Mouse (Mus musculus) hindbrain, embryonic 12.5 days (tissue): ENCODE data around the gene Btg3. TPM values are rescaled to one million over a fixed set of nuclear protein-coding genes. Genes with fewer than 3 reads are reported as not detected.
A peak's percentile ranks its signal among the peaks of the same experiment; 100 is the strongest.

Experiments
- ATAC-seq: fragments of 200-750 bp; cut with Nextera tagmentation; 2 replicates; pipeline ENCODE4 v1.8.0; 2017; ENCODE audit warnings: moderate TSS enrichment; ENCODE audit not compliant: low FRiP score
- H3K27ac ChIP-seq: fragments of 300-500 bp; sonication (generic); 2 replicates; pipeline ENCODE4 v1.5.1; 2016; ENCODE audit warnings: mild to moderate bottlenecking
- H3K27me3 ChIP-seq: fragments of 300-500 bp; sonication (generic); 2 replicates; pipeline ENCODE4 v1.6.1; 2016; ENCODE audit warnings: mild to moderate bottlenecking
- H3K36me3 ChIP-seq: fragments of 300-500 bp; sonication (generic); 2 replicates; pipeline ENCODE4 v1.6.1; 2016; ENCODE audit warnings: mild to moderate bottlenecking
- H3K4me1 ChIP-seq: fragments of 300-500 bp; sonication (generic); 2 replicates; pipeline ENCODE4 v1.6.1; 2016
- H3K4me2 ChIP-seq: fragments of 300-500 bp; sonication (generic); replicated peaks from 2 replicates; pipeline ENCODE4 v1.6.1; 2016; ENCODE audit warnings: mild to moderate bottlenecking
- H3K4me3 ChIP-seq: fragments of 300-500 bp; sonication (generic); 2 replicates; pipeline ENCODE4 v1.5.1; 2016; ENCODE audit warnings: mild to moderate bottlenecking
- H3K9ac ChIP-seq: fragments of 300-500 bp; sonication (generic); 2 replicates; pipeline ENCODE4 v1.6.1; 2016; ENCODE audit warnings: mild to moderate bottlenecking, moderate library complexity
- H3K9me3 ChIP-seq: fragments of 300-500 bp; sonication (generic); replicated peaks from 2 replicates; pipeline ENCODE4 v1.6.1; 2016; ENCODE audit warnings: mild to moderate bottlenecking
- WGBS: fragments of 180-500 bp; shearing (Covaris S2); methylation state at CpG from one replicate; pipeline ENCODE4 v1.1.7; 2016; 5-methylcytosine and 5-hydroxymethylcytosine counted together
- polyA plus RNA-seq: library from polyadenylated mRNA; unstranded; fragments of >200 nt; fragmentation: Nextera tagmentation; extraction: Ambion mirVana; gene quantifications from 2 replicates; pipeline ENCODE4 v1.2.1, GENCODE M21; 2016

Gene Btg3
- polyA plus RNA-seq, 1 experiment from 2014 or later = 41.6 TPM

GRCm38 (mm10) chr16:78341356-78341755 lies 35.6 kb downstream of the Btg3 start:
- Histone ChIP-seq H3K27ac (no peak overlapping the region), H3K4me1 (no peaks in the 10 kb centered on the region), H3K4me2 (no peak overlapping the region), H3K27me3 (no peaks in the 10 kb centered on the region), H3K9ac (no peak overlapping the region), H3K4me3 (no peak overlapping the region), H3K36me3 (0 out of 2 replicates have a peak, but pooled peaks cover 10% of the 10 kb centered on the region), H3K9me3 (no peaks in the 10 kb centered on the region)
- 63% methylated on average over 4 of the region's 4 CpGs for WGBS
- ATAC-seq = no peak

- no peaks in the 10 kb centered on the region for H3K9me3 ChIP-seq
- H3K27ac ChIP-seq = no peak overlapping the region
- ATAC-seq = no peak
- H3K4me1 ChIP-seq = no peaks in the 10 kb centered on the region
- 71% methylated on average over 8 of the region's 8 CpGs for WGBS
- H3K36me3 ChIP-seq = peaks cover 48% of the 10 kb centered on the region
- H3K4me3 ChIP-seq = no peak overlapping the region
- no peaks in the 10 kb centered on the region for H3K27me3 ChIP-seq
- H3K4me2 ChIP-seq = no peak overlapping the region
- no peak overlapping the region for H3K9ac ChIP-seq
Observed at GRCm38 (mm10) chr16:78337226-78337625, 39.8 kb downstream of the Btg3 start.

GRCm38 (mm10) chr16:78327999-78328398 lies 49.0 kb downstream of the Btg3 start:
- H3K27me3 ChIP-seq = no peaks in the 10 kb centered on the region
- no peak overlapping the region for H3K4me3 ChIP-seq
- H3K9ac ChIP-seq = no peak overlapping the region
- H3K9me3 ChIP-seq = no peaks in the 10 kb centered on the region
- no peak for ATAC-seq
- WGBS = 95% methylated on average over 12 of the region's 12 CpGs
- H3K4me2 ChIP-seq = no peak overlapping the region
- no peaks in the 10 kb centered on the region; the same call in 1 of the 2 replicates for H3K4me1 ChIP-seq
- H3K27ac ChIP-seq = no peak overlapping the region
- H3K36me3 ChIP-seq = peaks cover 58% of the 10 kb centered on the region

GRCm38 (mm10) chr16:78327562-78327961 lies 49.4 kb downstream of the Btg3 start:
- Histone ChIP-seq H3K9me3 (no peaks in the 10 kb centered on the region), H3K9ac (no peak overlapping the region), H3K4me3 (no peak overlapping the region), H3K27me3 (no peaks in the 10 kb centered on the region), H3K4me2 (no peak overlapping the region), H3K27ac (no peak overlapping the region), H3K4me1 (peaks cover under 1% of the 10 kb centered on the region; the same call in 1 of the 2 replicates), H3K36me3 (peaks cover 54% of the 10 kb centered on the region)
- ATAC-seq = no peak
- WGBS = 94% methylated on average over 7 of the region's 7 CpGs

- Histone ChIP-seq H3K27ac (no peak overlapping the region), H3K9me3 (no peaks in the 10 kb centered on the region), H3K4me2 (no peak overlapping the region), H3K27me3 (no peaks in the 10 kb centered on the region), H3K4me1 (peaks cover 12% of the 10 kb centered on the region), H3K4me3 (no peak overlapping the region), H3K9ac (no peak overlapping the region), H3K36me3 (peaks cover 46% of the 10 kb centered on the region)
- no peak for ATAC-seq
- WGBS = 82% methylated on average over 27 of the region's 27 CpGs
Observed at GRCm38 (mm10) chr16:78325972-78326848, 50.8 kb downstream of the Btg3 start.

GRCm38 (mm10) chr16:78322140-78322539 lies 54.9 kb downstream of the Btg3 start:
- peak overlapping the region; percentile 19; the same call in 1 of the 2 replicates for H3K4me2 ChIP-seq
- peaks cover 14% of the 10 kb centered on the region for H3K36me3 ChIP-seq
- no peak for ATAC-seq
- no peak overlapping the region for H3K9ac ChIP-seq
- no peak overlapping the region for H3K27ac ChIP-seq
- 19% methylated on average over 7 of the region's 7 CpGs for WGBS
- no peaks in the 10 kb centered on the region for H3K27me3 ChIP-seq
- H3K4me1 ChIP-seq = peaks cover 19% of the 10 kb centered on the region
- no peaks in the 10 kb centered on the region for H3K9me3 ChIP-seq
- H3K4me3 ChIP-seq = no peak overlapping the region

GRCm38 (mm10) chr16:78321559-78321958 lies 55.4 kb downstream of the Btg3 start:
- no peaks in the 10 kb centered on the region for H3K27me3 ChIP-seq
- H3K27ac ChIP-seq = no peak overlapping the region
- H3K4me2 ChIP-seq = peak overlapping the region; percentile 19
- H3K36me3 ChIP-seq = peaks cover 8% of the 10 kb centered on the region
- WGBS = 2% methylated on average over 7 of the region's 7 CpGs
- ATAC-seq = peak; percentile 61; the same call in 1 of the 2 replicates
- peaks cover 19% of the 10 kb centered on the region for H3K4me1 ChIP-seq
- H3K4me3 ChIP-seq = no peak overlapping the region
- no peak overlapping the region for H3K9ac ChIP-seq
- no peaks in the 10 kb centered on the region for H3K9me3 ChIP-seq

- Histone ChIP-seq H3K9me3 (no peaks in the 10 kb centered on the region), H3K9ac (no peak overlapping the region), H3K4me2 (no peak overlapping the region), H3K27me3 (no peaks in the 10 kb centered on the region), H3K27ac (no peak overlapping the region), H3K4me3 (no peak overlapping the region), H3K4me1 (peaks cover 19% of the 10 kb centered on the region), H3K36me3 (no peaks in the 10 kb centered on the region)
- no peak for ATAC-seq
- WGBS = 62% methylated on average over 7 of the region's 7 CpGs
Observed at GRCm38 (mm10) chr16:78319711-78320110, 57.3 kb downstream of the Btg3 start.

- Histone ChIP-seq H3K4me3 (no peak overlapping the region), H3K27ac (no peak overlapping the region), H3K9ac (no peak overlapping the region), H3K36me3 (no peaks in the 10 kb centered on the region), H3K4me1 (peaks cover 37% of the 10 kb centered on the region), H3K27me3 (no peaks in the 10 kb centered on the region), H3K4me2 (no peak overlapping the region), H3K9me3 (no peaks in the 10 kb centered on the region)
- WGBS = 80% methylated on average over 7 of the region's 7 CpGs
- ATAC-seq = no peak
Observed at GRCm38 (mm10) chr16:78317960-78318359, 59.0 kb downstream of the Btg3 start.

GRCm38 (mm10) chr16:78316849-78317248 lies 60.1 kb downstream of the Btg3 start:
- H3K4me3 ChIP-seq = no peak overlapping the region
- no peaks in the 10 kb centered on the region for H3K9me3 ChIP-seq
- ATAC-seq = no peak
- no peak overlapping the region for H3K9ac ChIP-seq
- no peaks in the 10 kb centered on the region for H3K27me3 ChIP-seq
- 84% methylated on average over 9 of the region's 9 CpGs for WGBS
- H3K4me1 ChIP-seq = peaks cover 40% of the 10 kb centered on the region
- H3K36me3 ChIP-seq = no peaks in the 10 kb centered on the region
- H3K27ac ChIP-seq = no peak overlapping the region
- no peak overlapping the region for H3K4me2 ChIP-seq

GRCm38 (mm10) chr16:78314026-78314425 lies 63.0 kb downstream of the Btg3 start:
- 48% methylated on average over 6 of the region's 6 CpGs for WGBS
- H3K4me2 ChIP-seq = peak overlapping the region; percentile 39
- ATAC-seq = peak; percentile 56; the same call in 1 of the 2 replicates
- 0 out of 2 replicates have a peak, but pooled peaks cover 3% of the 10 kb centered on the region for H3K36me3 ChIP-seq
- no peaks in the 10 kb centered on the region for H3K27me3 ChIP-seq
- no peak overlapping the region for H3K4me3 ChIP-seq
- H3K4me1 ChIP-seq = peaks cover 35% of the 10 kb centered on the region
- no peak overlapping the region for H3K9ac ChIP-seq
- H3K27ac ChIP-seq = 0 out of 2 replicates have a peak overlapping the region, but pooled peaks have one; percentile 48
- no peaks in the 10 kb centered on the region for H3K9me3 ChIP-seq

GRCm38 (mm10) chr16:78313135-78313887 lies 63.7 kb downstream of the Btg3 start:
- Histone ChIP-seq H3K36me3 (0 out of 2 replicates have a peak, but pooled peaks cover 3% of the 10 kb centered on the region), H3K9me3 (no peaks in the 10 kb centered on the region), H3K27ac (0 out of 2 replicates have a peak overlapping the region, but pooled peaks have one; percentile 48), H3K4me3 (no peak overlapping the region), H3K27me3 (no peaks in the 10 kb centered on the region), H3K4me2 (peak overlapping the region; percentile 39), H3K4me1 (peaks cover 35% of the 10 kb centered on the region), H3K9ac (no peak overlapping the region)
- WGBS = 48% methylated on average over 16 of the region's 16 CpGs
- peak; percentile 65; the same call in 1 of the 2 replicates for ATAC-seq
